Mouse (Mus musculus) bone marrow macrophage, adult 2 months (primary cell): ENCODE data around the gene Psmb3.

Experiments
- CTCF ChIP-seq: IDR thresholded peaks from 2 replicates; pipeline ENCODE4 v1.5.1; 2012; ENCODE audit warnings: low read depth, mild to moderate bottlenecking, low read length, moderate library complexity
- POLR2A ChIP-seq: IDR thresholded peaks from 2 replicates; pipeline ENCODE4 v1.6.1; 2012; ENCODE audit warnings: mild to moderate bottlenecking, low read depth, low read length, borderline replicate concordance

DNA sequence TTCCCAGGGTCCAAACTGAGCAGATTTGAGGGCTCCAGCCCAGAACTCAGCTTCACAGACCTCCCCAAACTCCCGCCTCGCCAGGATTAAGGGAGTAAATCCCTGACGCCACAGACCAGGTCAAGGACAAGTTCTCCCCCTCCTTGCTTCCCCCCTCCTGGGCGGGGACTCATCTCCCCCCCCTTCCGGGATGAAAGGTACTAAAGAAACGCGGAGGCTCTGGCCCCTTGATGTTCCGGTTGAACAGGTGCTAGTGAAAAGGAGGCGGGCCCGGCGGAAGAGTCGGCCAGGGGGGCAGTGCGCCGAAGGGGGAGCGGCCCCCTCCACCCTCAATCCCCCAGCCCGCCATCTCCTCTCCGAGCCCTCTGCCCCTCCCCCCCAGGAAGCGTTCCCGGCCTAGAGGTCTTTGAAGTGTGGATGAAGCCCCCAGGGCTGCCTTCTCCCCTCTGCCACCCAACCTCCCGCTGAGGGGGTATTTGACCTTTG lies 41.5 kb upstream of the Psmb3 start:
- TF ChIP-seq POLR2A (no peak), CTCF (no peak)
